Mouse (Mus musculus) spleen, adult 2 months (tissue): ENCODE data around the gene Iqgap2.

Experiments used
- CTCF ChIP-seq: fragments of 200-500 bp; IDR thresholded peaks from 2 replicates; pipeline ENCODE4 v1.5.1; 2011; ENCODE audit warnings: mild to moderate bottlenecking, inconsistent platforms; ENCODE audit not compliant: insufficient read depth, insufficient read length, insufficient replicate concordance; ENCODE audit errors: extremely low read depth
- POLR2A ChIP-seq: fragments of 200-500 bp; IDR thresholded peaks from 2 replicates; pipeline ENCODE4 v1.6.1; 2011; ENCODE audit warnings: low read depth, low read length, inconsistent platforms

DNA sequence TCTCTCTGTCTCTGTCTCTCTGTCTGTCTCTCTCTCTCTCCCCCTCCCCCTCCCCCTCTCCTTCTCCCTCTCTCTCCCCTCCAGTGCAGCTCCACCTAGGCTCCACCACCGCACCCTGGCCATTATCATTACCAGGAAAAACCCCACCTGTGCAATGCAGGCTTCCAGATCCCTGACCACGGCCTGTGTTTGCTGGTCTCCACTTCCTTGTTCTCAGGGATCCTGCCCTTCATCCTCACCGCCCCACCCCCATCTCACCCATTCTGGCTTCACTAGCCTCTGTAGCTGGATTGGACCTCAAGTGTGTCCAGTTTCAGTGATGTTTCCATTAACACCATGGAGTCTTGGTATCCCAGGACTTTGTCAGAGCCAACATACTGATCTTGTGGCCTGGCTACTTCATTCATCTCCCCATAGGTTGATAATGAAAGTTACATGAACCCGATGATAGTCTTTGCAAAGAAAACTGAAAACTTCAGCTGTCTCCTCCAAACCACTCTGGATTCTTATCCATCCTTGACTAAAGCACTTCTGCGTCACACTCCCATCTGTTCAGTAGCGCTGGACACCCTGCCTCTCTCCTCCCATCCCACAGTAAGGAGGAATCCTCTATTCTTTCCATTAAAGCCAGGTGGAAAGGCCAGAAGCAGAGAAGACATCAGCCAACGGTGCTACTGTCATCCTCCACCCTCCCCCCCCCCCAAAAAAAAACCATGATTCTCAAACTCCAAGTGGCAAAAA is 62.1 kb downstream of the Iqgap2 start:
- TF ChIP-seq CTCF (no peak), POLR2A (no peak)
